Mouse (Mus musculus) lung, postnatal 36 days (tissue): ENCODE measurements around the gene Ddx59.

Experiments
- DNase-seq: peaks from one replicate; pipeline ENCODE4 v3.0.0; 2022; ENCODE audit warnings: mixed read lengths

The Ddx59 gene

DNA sequence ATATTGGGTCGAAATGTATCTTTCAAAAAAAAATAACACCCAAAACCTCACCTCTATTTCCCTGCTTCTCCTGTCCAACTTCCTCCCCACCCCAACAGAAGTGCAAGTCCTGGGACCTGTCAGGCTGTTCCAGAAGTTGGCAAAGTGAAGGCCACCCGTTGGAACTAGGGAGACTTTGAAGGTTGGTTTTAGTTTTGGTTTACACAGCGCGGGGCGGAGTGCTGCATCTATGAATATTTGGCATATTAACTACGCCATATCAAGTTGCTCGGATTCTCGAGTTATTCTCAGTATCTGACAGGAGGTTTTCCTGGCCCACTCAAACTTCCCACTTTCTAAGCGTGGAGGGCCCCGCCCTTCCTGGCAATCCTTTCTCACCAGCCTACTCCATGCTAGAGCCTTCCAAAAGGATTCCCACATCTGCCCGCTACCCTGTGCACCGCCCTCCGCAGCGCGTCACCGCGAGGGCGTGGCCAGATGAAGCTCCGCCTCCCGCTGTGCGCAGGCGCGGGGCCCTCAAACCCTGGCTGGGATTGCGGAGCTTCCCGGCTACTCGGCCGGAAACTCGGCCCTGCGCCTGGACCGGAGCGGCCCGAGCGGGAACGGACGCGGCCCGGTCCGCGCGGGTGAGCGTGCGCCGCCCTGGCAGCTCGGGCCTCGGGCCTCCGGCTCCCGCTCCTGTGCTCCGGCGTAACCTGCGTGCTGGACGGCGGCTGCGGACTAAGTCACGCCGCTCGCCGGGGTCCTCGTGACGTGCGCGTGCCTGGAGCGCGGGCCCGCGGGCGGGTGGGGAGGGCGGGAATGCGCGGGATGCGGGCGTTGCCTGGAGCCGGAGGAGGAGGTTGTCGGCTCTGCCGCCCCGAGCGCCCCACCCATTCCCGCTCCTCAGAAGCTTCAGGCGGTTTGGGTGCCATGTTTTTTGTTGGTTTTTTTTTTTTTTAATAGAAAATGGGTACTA lies at the start of gene Ddx59:
TSS of gene Ddx59 (plus strand) at position 474 of the 958 bp plus-strand sequence.
- DNase-seq, result peak; percentile 97

DNA sequence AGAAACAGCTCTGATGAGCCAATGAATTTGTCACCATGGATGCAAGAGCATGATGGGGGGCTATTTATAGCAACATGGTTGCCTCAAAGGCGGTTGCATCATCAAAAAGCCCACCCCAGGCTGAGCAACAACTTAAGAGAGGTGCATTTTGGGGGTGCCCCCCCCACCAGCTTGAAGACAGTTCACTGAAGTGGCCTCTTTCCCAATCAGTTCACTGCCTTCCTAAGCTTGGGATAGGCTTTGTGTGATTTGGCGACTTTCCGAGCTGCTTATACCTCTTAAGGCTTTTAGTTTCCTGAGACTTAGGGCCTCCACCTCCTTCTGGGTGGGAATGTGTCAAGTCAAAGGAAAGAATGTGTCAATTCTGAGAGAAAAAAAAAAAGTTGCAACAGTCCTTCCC lies 49.1 kb upstream of the Ddx59 start:
- DNase-seq, result peak; percentile 90

DNA sequence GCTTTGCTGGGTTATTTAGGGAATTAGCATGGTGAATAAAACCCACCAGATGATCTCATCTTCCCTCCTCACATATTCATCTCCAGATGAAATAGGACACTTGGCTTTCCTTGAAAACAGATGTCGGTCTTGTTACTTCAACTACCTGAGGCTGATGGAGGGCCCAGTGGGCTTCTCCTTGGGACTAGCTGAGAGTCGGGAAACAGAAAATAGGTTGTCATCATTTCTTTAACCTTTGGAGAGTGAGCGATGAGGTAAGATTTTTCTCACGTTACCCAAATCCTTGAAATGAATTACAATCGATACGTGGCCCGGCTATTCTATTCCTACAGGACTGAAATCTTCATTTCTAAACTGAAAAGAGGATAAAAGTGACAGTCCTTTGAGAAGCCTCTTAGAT lies 35.8 kb upstream of the Ddx59 start:
- DNase-seq, result no peak

DNA sequence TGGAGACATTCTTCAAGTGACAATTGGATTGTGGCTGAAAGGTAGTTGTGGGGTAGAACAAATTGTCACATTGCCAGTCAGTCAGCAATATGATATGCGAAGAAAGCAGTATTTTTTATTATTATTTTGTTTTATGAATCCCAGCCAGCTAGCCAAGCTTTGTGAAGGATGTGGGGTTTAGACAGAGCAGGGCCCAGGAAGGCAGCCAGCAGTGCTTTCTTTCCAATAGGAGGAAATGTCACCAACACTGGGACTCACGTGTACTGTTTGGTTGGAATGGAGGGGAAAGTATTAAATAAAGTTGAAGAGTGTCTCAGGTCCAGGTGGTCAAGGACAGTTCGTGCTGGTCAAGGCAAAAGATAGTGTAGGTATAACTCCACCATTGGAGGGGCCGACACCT lies 34.9 kb upstream of the Ddx59 start:
- DNase-seq, result no peak

DNA sequence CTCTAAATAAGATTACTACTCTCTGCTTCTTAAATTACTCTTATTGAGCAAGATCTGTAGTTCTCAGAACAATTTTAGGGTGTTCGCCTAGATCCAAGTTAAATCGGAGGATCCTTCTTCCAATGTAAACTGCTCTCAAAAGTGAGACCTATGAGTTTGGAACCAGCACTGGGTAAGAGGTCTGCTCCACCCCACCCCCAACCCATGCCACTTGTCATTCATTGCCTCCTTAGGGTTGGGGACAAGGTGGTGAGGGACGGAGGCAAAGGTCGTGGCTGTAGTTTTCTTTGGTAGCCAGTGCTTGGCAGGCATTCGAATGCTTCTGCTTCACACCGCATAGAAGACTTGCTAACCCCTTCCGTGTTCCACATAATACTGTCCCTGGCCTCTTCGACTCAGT lies 34.5 kb upstream of the Ddx59 start:
- no peak for DNase-seq

DNA sequence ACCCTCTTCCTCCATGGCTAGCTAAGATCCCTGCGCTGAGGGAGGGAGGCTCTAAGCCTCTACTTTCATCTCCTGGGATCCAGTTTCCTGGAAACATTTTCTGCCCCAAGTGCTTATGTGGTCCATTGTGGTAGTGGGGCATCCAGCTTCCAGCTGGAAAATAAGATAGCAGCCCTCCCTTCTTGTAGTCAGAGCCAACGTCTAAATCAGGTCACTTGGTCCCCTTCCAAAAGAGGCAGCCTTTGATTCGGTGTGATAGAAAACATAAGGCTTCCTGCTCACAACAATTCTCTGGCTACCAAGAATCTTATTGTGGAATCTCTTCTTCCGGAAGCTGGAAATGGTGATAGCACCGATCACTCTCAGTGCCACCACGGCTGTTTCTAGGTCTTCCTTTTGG lies 33.9 kb upstream of the Ddx59 start:
- peak; percentile 44 for DNase-seq

DNA sequence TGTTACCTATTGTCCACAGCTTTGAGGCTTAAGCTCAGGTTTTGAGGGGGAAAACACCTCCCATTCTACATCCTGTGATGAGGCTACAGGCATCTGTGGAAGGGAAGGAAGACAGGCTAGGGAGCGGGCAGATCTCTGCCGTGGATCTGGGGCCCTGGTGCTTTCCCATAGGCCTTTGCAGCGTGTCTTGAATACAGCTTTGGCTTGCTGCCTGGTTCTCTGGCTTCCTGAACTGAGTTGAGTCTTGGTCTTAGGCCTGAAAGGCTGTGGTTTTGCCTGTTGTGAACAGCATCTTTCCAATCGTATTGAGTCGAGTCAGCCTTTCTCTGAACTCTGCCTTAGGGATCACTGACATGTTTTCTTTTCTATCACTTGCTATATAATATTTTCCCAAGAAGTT lies 33.5 kb upstream of the Ddx59 start:
- peak; percentile 46 for DNase-seq

DNA sequence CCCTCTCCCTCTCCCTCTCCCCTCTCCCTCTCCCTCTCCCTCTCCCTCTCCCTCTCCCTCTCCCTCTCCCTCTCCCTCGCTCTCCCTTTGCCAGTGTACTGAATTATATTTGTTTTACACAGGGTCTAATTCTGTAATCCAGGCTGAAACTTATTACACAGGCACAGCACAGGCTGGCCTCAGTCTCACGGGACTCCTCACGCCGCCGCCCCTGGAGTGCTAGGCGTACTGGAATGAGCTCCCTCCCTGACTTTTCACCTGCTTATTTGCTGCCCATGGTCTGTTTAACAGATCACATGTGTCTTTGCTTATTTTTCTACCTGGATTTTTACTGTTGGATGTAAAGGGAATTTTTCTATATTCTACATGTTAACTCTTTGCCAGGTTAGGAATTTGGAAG lies 28.2 kb upstream of the Ddx59 start:
- no peak for DNase-seq

DNA sequence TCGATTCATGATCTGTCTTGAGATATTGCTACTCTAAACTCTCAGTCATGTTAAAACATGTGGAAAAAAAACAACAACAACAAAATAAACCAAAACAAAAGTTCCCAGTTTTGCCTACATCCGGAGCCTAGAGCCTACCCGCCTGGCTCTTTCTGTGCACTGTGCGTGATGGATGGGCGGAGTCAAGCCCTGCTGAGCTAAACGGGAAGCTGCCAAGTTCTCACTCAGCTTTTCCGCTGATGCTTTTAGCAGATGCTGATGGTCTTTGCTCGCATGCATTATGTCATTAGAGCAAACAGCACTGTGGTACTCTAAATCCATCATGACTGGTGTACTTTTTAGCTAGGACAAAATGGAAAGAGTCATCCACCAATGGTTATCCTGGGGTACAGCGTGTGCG lies 20.6 kb upstream of the Ddx59 start:
- DNase-seq, result peak; percentile 37

DNA sequence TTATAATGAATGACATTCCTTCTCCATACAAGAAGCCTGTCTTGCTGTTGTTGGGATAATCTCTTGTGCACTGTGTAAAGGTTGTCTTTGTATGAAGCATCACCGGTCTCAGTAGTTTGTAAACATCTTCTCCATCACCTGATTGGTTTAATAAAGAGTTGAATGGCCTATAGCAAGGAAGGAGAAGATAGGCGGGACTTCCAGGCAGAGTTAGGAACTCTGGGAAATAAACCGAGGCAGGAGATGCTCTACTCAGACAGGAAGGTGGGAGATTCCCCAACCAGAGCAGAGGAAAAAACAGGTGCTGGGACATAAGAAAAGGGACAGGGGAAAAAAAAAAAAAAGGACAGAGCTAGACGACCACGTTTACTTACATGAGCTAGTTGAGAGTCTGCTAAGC lies 20.0 kb upstream of the Ddx59 start:
- DNase-seq, result no peak

DNA sequence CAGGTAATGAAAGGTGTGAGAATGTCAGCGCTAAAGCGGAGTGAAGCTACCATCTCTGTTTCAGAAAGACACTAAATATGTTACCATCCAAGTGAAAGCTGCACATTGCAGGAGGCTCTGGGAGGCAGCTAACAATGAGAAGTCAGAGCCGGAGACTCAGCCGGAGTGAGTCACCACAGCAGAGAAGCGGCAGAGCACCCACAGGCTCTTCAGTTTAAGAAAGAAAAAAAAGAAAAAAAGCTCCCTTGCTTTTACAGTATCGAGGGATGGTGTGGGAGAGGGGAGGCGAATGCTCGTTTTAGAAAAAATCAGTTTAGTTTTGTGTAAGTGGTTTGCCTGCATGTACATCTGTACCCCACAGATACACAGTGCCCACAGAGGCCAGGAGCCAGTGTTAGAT lies 13.8 kb upstream of the Ddx59 start:
- DNase-seq, result no peak

DNA sequence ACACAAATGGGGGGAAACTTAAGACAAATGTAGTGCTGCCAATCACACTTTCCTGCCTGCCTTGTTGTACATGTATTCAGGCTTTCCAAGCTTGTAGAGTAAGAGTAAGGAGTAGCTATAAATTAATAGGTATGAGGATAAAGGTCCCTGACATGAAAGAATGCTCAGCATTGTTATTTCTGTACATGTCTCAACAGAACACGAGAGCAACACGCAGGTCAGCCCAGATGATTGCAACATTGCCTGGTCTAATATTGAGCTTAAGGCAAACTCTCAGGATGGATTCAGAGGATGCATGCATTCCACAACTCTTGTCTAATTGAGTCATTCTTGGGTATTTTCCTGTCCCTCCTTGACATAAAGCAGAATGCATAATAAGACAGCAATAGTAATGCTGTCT lies 5.4 kb upstream of the Ddx59 start:
- no peak for DNase-seq

DNA sequence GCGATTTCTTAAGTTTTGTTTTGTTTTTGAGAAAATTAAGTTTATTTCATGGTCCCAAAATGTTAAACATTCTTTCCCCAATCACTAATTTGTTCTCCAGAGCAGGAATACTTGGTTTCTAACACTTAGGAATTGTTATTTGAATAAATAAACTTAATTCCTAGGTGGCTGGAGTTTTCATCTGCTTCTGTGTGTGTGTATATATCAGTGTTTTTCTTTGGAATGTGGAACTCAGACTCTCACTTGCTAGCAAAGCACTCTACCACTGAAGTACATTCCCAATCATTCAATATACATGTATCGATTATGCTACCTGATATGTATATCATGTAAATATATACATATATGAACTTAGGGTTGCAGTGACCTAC lies 670 bp downstream of the Ddx59 start:
- DNase-seq, result no peak

DNA sequence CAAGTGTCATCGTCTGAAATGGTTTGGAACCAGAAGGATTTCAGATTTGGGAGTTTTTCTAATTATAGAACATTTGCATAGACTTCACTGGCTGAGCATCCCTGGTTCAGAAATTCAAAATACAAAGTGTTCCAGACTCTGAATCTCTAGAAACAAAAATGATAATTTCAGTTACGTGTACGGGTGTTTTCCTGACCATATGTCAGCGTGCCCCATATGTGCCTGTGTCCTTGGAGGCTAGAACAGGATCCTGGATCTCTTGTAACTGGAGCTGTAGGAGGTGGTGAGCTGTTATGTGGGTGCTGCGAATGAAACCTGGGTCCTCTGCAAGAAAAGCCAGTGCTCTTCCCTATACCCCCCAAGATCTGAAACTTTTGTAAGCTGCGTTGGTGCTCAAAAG lies 3.3 kb downstream of the Ddx59 start:
- DNase-seq, result no peak

DNA sequence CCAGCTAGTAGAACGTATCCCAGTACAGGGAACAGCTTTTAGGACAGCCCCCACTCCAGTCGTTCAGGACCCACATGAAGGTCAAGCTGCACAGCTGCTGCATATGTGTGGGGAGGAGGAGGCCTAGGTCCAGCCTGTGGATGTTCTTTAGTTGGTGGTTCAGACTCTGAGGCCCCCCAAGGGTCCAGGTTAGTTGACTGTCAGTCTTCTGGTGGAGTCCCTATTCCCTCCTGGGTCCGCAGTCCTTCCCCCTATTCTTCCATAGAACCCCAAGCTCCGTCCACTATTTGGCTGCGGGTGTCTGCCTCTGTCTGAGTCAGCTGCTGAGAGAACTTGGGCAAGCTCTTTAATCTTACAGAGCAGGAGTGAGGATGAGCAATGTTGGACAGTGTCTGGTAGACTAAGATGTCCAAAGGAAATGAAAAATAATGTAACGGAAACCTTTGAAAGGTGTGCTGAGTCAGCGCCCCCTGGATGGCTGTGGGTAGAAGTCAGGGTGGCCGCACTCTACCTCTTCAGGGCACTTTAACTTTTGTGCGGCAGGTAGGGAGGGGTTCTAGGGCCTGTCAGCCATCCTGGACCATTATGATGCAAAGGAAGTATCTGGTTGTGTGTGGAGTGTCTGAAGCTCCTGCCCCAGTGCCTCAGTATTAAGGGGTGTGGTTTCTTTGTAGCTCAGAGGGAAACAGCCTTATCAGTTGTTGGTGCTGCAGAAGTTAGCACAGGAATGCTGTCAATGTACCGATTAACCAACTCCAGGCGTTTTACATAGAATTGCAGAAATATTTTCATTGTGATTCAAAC lies 12.3 kb downstream of the Ddx59 start:
- DNase-seq, result no peak

DNA sequence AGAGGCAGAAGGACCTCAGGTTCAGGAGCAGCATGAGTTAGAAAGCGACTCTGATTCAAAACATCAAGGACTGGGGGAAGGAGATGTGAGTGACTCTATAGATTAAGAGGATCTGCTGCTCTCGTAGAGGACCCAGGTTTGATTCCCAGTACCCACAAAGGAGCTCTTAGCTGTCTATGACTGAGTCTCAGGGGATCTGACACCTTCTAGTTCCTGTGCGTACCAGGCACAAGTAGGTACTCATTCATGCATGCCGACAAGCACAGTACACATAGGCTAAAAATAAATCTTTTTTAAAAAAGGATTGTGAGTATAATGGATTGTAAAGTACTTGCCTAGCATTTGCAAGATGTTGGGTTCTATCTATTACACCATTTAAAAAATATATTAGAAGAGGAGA lies 13.9 kb downstream of the Ddx59 start:
- no peak for DNase-seq

DNA sequence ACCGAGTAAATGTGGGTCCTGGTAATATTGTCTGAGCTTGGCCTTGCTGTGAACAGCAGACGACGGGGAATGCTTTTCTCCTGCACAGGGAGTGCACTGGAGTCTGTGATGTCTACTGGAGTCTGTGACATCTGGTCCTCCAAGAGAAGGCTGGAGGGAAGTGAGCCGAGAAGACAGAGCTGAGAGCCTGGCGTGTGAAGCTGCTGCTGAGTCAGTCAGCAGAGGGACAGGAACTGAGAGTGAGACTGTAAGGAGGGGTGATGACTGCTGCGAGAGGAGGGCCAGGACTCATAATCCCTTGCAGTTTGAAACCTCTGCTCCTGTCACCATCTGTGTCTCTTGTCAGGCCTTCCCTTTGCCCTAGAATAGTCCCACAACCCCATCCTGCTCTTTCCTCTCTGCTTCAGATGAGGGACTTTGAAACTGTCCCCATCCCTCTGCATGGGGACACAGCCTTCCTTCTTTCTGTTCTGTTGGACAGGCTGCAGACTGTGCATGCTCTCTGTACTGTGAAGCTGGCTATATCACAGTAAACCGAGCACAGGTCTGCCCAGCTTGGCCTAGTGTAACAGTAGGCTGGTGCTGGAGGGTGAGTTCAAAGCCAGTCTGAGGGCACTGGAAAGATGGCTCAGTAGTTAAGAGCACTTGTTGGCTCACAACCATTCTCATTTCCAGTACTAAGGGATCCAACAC lies 15.2 kb downstream of the Ddx59 start:
- DNase-seq, result no peak

DNA sequence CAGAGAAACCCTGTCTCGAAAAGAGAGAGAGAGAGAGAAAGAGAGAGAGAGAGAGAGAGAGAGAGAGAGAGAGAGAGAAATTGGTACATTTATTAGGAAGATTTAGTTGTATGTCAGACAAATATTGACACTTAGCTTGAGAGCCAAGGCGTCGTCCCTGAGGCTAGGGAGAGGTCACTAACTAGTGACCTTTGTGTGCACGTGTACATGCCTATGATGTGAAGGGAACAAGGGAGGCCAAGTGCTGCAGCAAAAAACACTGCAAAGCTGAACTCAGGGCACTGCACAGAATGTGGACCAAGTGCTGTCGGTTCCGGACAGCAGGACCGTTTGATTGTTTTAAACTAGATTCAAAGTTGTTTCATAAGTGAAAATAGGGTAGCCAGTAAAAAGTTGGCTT lies 25.7 kb downstream of the Ddx59 start:
- DNase-seq, result no peak

DNA sequence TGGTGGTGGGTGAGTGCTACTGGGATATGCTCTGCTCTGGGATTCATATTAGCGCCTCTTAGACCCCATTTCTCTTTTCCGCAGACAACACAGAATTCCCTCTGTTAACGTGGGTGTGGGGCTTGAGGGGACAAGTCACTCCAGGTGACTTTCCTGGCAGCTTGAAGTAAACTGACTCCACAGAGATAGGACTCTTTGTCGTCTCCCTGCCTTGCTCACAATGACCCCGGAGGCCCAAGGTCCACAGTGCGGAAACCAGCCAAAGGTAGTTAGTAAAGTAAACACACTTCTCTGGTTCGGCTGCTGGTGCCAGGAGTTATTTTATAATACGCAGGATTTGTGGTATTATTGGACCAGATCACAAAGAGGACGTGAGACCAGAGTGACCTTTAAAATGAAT lies 27.7 kb downstream of the Ddx59 start:
- DNase-seq, result peak; percentile 36

DNA sequence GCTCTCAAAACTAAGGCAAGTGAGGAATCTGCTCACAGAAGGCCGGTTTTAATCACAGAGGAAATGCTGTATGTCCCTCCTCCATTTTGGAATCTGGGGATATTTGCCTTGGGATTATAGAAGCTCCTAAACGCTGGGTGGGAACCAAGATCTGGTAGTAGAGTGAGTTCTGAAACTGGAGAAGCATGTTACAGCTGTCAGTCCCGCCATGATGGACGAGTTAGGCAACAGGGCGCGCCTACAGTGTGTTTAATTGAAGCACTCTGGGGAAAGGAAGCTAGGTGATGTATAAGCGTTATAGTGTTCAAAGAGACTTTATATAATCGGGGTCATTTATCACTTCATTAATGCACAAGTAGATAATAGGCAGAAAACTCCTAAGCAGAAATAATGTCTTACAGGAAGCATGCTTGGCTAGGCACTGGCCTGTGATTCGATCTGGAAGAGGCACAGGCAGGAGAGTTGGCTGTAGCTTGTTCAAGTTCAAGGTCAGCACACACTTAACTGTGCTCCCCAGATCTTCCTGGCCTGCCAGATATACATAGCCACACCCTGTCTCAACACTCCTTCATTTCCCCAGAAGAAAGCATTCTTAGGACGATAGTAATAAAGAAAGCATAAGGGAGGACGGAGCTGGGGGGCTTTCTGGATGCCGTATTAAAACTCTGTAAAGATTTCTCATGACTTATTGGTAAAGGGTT lies 29.6 kb downstream of the Ddx59 start:
- no peak for DNase-seq

DNA sequence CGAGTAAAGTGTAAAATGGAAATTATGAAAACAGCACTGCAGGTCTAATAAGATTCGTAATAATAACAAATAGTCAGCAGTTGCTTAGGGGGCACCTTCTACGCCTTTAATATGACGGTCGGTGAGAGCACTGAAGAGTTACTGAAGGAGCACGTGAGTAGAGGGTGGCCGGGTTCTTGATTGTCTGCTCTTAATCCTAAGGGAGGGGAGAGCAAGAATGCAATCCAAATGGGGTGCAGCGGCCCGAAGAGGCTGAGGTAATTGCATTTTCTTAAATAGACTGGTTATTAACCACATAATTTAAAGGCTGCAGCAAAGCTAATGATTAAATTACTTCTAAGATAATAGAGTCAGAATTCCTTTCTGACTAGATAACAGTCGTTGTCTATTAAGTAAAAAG lies 31.9 kb downstream of the Ddx59 start:
- no peak for DNase-seq

DNA sequence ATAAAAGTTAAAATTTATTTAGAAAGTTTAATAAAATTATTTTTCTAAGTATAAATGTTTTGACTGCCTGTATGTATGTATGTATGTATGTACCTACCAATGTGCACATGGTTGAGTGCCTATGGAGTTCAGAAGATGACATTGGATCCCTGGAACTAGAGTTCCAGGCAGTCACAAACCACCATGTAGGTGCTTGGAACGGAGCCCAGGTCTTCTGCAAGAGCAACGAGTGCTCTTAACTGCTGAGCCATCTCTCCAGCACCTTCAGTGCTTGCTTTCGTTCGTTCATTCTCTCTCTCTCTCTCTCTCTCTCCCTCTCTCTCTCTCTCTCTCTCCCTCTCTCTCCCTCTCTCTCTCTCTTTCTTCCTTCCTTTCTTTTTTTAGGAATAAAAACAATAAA lies 32.3 kb downstream of the Ddx59 start:
- no peak for DNase-seq

DNA sequence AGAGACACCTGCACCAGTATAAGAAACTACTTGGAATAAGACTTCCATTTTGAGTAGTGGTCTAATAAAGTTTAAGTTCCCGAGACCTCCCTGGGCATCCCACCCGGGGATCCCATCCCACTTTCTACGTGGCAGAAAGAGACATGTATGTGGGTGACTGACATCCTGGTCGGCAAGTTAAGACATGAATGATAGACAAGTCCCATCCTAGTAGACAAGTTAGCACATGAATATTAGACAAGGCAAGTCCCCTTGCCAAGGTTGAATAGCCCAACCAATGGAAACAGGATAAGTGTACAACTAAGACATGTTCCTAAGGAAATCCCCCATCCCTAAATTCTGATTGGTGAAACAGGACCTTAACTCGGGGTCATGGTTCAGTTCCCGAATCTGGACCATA lies 34.5 kb downstream of the Ddx59 start:
- DNase-seq, result no peak
